Mouse (Mus musculus): ENCODE data around the gene Rfk. TPM values are rescaled to one million over a fixed set of nuclear protein-coding genes. Genes with fewer than 3 reads are reported as not detected.

The Rfk gene
- 10 to 100 TPM; 56.8 to 57.7 TPM for total RNA-seq (2021)
- long read RNA-seq, experiment 1, transcript Rfk-201 (4 exons, 2,482 nt), result major isoform, 33 of 40 reads
- long read RNA-seq, experiment 1, partial matches to known transcripts, result 1 of 40 reads
- long read RNA-seq, experiment 1, other reads (novel, unspliced or antisense), result 6 of 40 reads
- long read RNA-seq, experiment 2, transcript Rfk-201 (4 exons, 2,482 nt), result major isoform, 58 of 64 reads
- long read RNA-seq, experiment 2, partial matches to known transcripts, result 2 of 64 reads
- long read RNA-seq, experiment 2, other reads (novel, unspliced or antisense), result 4 of 64 reads

GRCm38 (mm10) chr19:17393841-17394591 is at the start of gene Rfk:
Gene Rfk, plus strand, starts transcription at chr19:17394043.
- DNase-seq, result peak; percentile 94

- DNase-seq, result no peak
Observed at GRCm38 (mm10) chr19:17344881-17345280, 49.0 kb upstream of the Rfk start.

- DNase-seq, result no peak
Observed at GRCm38 (mm10) chr19:17346716-17347474, 46.9 kb upstream of the Rfk start.

GRCm38 (mm10) chr19:17347852-17348251 is 46.0 kb upstream of the Rfk start:
- DNase-seq, result no peak

- no peak for DNase-seq
Observed at GRCm38 (mm10) chr19:17353727-17354126, 40.1 kb upstream of the Rfk start.

- no peak for DNase-seq
Observed at GRCm38 (mm10) chr19:17354362-17354761, 39.5 kb upstream of the Rfk start.

- no peak for DNase-seq
Observed at GRCm38 (mm10) chr19:17354797-17355196, 39.0 kb upstream of the Rfk start.

GRCm38 (mm10) chr19:17355361-17355760 is 38.5 kb upstream of the Rfk start:
- DNase-seq, result no peak

GRCm38 (mm10) chr19:17355950-17356867 is 37.6 kb upstream of the Rfk start:
- DNase-seq, result peak; percentile 16

- no peak for DNase-seq
Observed at GRCm38 (mm10) chr19:17356932-17357331, 36.9 kb upstream of the Rfk start.

GRCm38 (mm10) chr19:17357391-17357790 is 36.5 kb upstream of the Rfk start:
- DNase-seq, result no peak

GRCm38 (mm10) chr19:17359315-17359890 is 34.4 kb upstream of the Rfk start:
- DNase-seq, result no peak

- no peak for DNase-seq
Observed at GRCm38 (mm10) chr19:17361181-17361580, 32.7 kb upstream of the Rfk start.

GRCm38 (mm10) chr19:17364741-17365140 is 29.1 kb upstream of the Rfk start:
- no peak for DNase-seq

- DNase-seq, result no peak
Observed at GRCm38 (mm10) chr19:17366364-17367090, 27.3 kb upstream of the Rfk start.

GRCm38 (mm10) chr19:17368557-17368956 is 25.3 kb upstream of the Rfk start:
- DNase-seq, result no peak

- no peak for DNase-seq
Observed at GRCm38 (mm10) chr19:17369581-17369980, 24.3 kb upstream of the Rfk start.

GRCm38 (mm10) chr19:17372701-17373100 is 21.1 kb upstream of the Rfk start, which contains the start of gene Gcnt1:
Gene Gcnt1, minus strand, starts transcription at chr19:17372844.
- DNase-seq, result no peak

GRCm38 (mm10) chr19:17378845-17379244 is 15.0 kb upstream of the Rfk start:
- DNase-seq, result no peak

GRCm38 (mm10) chr19:17380549-17380948 is 13.3 kb upstream of the Rfk start:
- no peak for DNase-seq

All from gastrocnemius, postnatal 25 days (tissue).